Mouse (Mus musculus) brain, embryonic 14.5 days (tissue): Measurements from ENCODE around the gene Pappa.

Experiments used
- CTCF ChIP-seq: fragments of 200-500 bp; IDR thresholded peaks from 2 replicates; pipeline ENCODE4 v1.5.1; 2012; ENCODE audit warnings: inconsistent platforms, mild to moderate bottlenecking, moderate library complexity, borderline replicate concordance; ENCODE audit not compliant: insufficient read depth, insufficient read length; ENCODE audit errors: extremely low read depth
- POLR2A ChIP-seq: fragments of 200-500 bp; IDR thresholded peaks from 2 replicates; pipeline ENCODE4 v1.6.1; 2012; ENCODE audit warnings: mild to moderate bottlenecking, inconsistent platforms, borderline replicate concordance; ENCODE audit not compliant: poor library complexity, insufficient read depth, insufficient read length, severe bottlenecking; ENCODE audit errors: extremely low read depth

- TF ChIP-seq CTCF: no peak
- no peak for TF ChIP-seq POLR2A
Measured at GRCm38 (mm10) chr4:65321959-65322358, 198.0 kb downstream of the Pappa start.
